Comparison of ENCODE assay signal across 9 mouse cellular contexts in genomic region chr5:122401303-122401640, GRCm38 (mm10). TPM values are rescaled to one million over a fixed set of nuclear protein-coding genes. Genes with fewer than 3 reads are reported as not detected.
DNase-seq lines count a peak whose midpoint lies in the region; ATAC-seq and TF ChIP-seq lines count a peak whose summit lies in the region.
"Had no signal": no experiment of that assay in that cellular context is flagged by ENCODE, and none has a peak within 500 bp of the region (broad histone marks: within the 10 kb centered on the region; RNA-seq: fewer than 3 reads in every experiment).

No protein-coding gene starts in this region.

- peaks cover 15% of the 10 kb centered on the region for H3K4me1 ChIP-seq in lung, adult 2 months (ENCODE audit: control insufficient read depth, insufficient read depth, low read length)

- peak; percentile 74 for DNase-seq in right cerebral cortex, adult 18-20 months
- DNase-seq in right cerebral cortex, postnatal 36 days (ENCODE audit: low spot score in 2 of 2) = no peak
- DNase-seq in c-Kit-negative CD71-positive TER-119-positive erythroid progenitor cells, embryonic 14.5 days (ENCODE audit: low read depth, low spot score) = peak; percentile 35
- peak; percentile 47 to 75 for DNase-seq in kidney, adult 8-10 months
- peak; percentile 79 for DNase-seq in lung, adult 2 months
- DNase-seq in right cerebral cortex, postnatal 14 days = peak; percentile 73
- DNase-seq in urinary bladder, postnatal 4 days (ENCODE audit: low spot score in 2 of 2) = peak; percentile 43 to 81

- WGBS in lung, adult 2 months = 30% methylated on average over 8 of the region's 8 CpGs

- ATAC-seq in frontal cortex, adult (ENCODE audit: low TSS enrichment) = peak; percentile 44

- peak; percentile 89 for TF ChIP-seq CTCF in lung, adult 2 months (IDR thresholded peaks at IDR 0.05; ENCODE audit: insufficient read depth, low read length)

- H3K4me3 ChIP-seq in lung, adult 2 months (replicated peaks; ENCODE audit: extremely low read depth, low read depth, low read length) = no peak overlapping the region
- H3K4me3 ChIP-seq: myocyte had no signal

- no peak for TF ChIP-seq POLR2A in lung, adult 2 months (IDR thresholded peaks at IDR 0.05; ENCODE audit: borderline replicate concordance, extremely low read depth, low read depth, low read length)

RNA-seq across cellular contexts. Expression of gene Arpc3, which starts 9.6 kb away (rescaled TPM):
- polyA plus RNA-seq in lung, adult 2 months (2012; rRNA removed) = 114 and 144 TPM in 2 replicates

RNA-seq across cellular contexts. Expression of gene Anapc7, which starts 20.2 kb away (rescaled TPM):
- 17.9 and 20.5 TPM in 2 replicates for polyA plus RNA-seq in lung, adult 2 months (2012; rRNA removed)

RNA-seq across cellular contexts. Expression of gene Fam216a, which starts 29.1 kb away (rescaled TPM):
- polyA plus RNA-seq in lung, adult 2 months (2012; rRNA removed) = 18.9 and 22.5 TPM in 2 replicates

RNA-seq across cellular contexts. Expression of gene Gpn3, which starts 29.6 kb away (rescaled TPM):
- 42.4 and 57.6 TPM in 2 replicates for polyA plus RNA-seq in lung, adult 2 months (2012; rRNA removed)

RNA-seq across cellular contexts. Expression of gene Vps29, which starts 47.1 kb away (rescaled TPM):
- polyA plus RNA-seq in lung, adult 2 months (2012; rRNA removed) = 29.8 and 58.1 TPM in 2 replicates

Comparison
In these comparisons a context has a peak if more than half of its experiments do, and no peak if none do; other contexts are left out.
1. DNase-seq: peak in right cerebral cortex, adult 18-20 months (single experiment), c-Kit-negative CD71-positive TER-119-positive erythroid progenitor cells, embryonic 14.5 days (single experiment), kidney, adult 8-10 months (2 of 2), lung, adult 2 months (single experiment), right cerebral cortex, postnatal 14 days (single experiment) and urinary bladder, postnatal 4 days (2 of 2); none in right cerebral cortex, postnatal 36 days (0 of 2).